Mouse (Mus musculus) embryonic fibroblast, embryonic 13.5 days (primary cell): ENCODE results near the gene Ppp2r2c.

Experiments used
- CTCF ChIP-seq: IDR thresholded peaks from 2 replicates; pipeline ENCODE4 v1.5.1; 2011; ENCODE audit warnings: mild to moderate bottlenecking, control low read depth, low read length, moderate library complexity, borderline replicate concordance; ENCODE audit not compliant: insufficient read depth
- POLR2A ChIP-seq: IDR thresholded peaks from 2 replicates; pipeline ENCODE4 v1.6.1; 2011; ENCODE audit warnings: low read depth, mild to moderate bottlenecking, control low read depth, low read length, moderate library complexity

DNA sequence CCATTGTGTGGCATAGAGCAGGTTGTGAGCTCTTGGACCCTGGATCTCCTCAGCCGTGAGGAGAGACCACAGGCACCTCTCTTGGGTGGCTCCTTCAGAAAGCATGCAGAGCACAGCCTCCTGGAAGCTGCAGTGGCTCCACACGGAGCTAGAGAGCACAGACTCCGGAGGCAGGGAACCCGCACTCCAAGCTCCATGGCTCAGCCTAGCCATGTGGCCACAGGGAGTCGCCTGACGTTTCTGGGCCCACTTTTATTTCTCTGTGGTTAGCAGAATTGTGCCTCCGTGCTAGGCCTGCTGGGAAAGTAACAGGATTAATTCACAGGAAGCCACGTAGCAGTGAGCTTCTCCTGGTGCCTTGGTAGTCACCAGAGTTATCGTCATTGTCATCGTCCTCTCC lies 25.8 kb downstream of the Ppp2r2c start:
- TF ChIP-seq CTCF: no peak
- no peak for TF ChIP-seq POLR2A
